Mouse (Mus musculus) frontal cortex, adult (tissue): ENCODE data around the gene Cgref1.

Experiments used
- ATAC-seq: cut with Nextera tagmentation; 2 replicates; pipeline ENCODE4 v1.9.2; 2017; ENCODE audit warnings: mild to moderate bottlenecking, moderate library complexity, mixed read lengths; ENCODE audit not compliant: low TSS enrichment

Cgref1 gene

DNA sequence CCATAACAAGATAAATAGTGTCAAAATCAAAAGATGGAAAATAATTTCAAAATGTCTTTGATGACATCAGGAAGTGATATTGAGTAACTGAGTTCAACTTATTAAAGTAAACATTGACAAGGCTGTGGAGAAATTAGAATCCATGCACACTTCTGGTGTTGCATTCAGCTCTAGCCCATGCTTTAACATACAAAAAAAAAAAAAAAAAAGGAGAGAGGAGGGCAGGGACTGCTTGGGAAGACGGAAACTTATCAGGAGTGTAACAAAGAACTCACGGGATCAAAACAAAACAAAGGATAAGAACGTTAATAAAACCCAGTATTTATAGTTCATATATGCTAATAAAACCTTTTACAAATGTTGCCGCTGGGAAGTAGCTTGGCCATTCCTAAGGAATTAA, 59.2 kb downstream of the Cgref1 start:
- no peak for ATAC-seq
